Mouse (Mus musculus) central nervous system, embryonic 11.5 days (tissue): ENCODE results near the gene Gm9945. TPM values are rescaled to one million over a fixed set of nuclear protein-coding genes. Genes with fewer than 3 reads are reported as not detected.

Experiments
- polyA plus RNA-seq: library from polyadenylated mRNA; depleted of rRNA; stranded (reverse); fragments of >200 nt; gene quantifications from 2 replicates; pipeline ENCODE4 v1.2.3, GENCODE M21; 2012; rRNA removed

Gm9945 gene
- polyA plus RNA-seq, result not detected in 2 replicates

DNA sequence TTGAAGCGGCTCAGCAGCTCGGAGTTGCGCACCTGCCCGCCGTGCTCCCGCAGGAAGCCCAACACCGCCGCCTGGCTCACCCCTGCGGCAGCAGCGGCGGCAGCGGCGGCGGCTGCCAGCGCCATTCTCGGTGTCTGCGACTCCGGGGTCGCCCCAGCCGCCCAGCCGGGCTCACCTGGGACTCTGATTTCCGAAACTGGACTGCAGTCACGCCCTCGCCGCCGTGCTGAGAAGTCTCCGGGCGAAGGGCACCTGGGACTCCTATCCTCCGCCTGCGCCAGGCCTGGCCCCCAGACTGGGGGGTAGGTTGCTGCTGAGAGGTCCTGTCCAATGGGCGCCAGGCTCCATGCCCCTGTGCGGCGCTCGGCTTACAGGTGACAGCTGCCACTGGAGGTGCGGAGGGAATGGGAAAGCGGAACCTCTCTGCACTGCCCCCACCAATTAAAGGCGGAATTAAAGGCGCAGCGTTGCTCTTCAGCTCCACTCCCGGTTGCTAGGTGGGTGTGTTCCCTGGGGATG is at the start of gene Gm9945, which contains the start of gene Sowaha:
Gm9945 (plus strand) TSS at position 384 of the 519 bp plus-strand sequence.
Sowaha (minus strand) TSS at position 492 of the 519 bp plus-strand sequence.

GRCm38 (mm10) chr11:53430670-53431346 is 49.2 kb upstream of the Gm9945 start, which contains the start of the genes Uqcrq and Gdf9:
Gene Uqcrq (minus strand): TSS chr11:53430831.
Gene Gdf9 (plus strand): TSS chr11:53431023.

DNA sequence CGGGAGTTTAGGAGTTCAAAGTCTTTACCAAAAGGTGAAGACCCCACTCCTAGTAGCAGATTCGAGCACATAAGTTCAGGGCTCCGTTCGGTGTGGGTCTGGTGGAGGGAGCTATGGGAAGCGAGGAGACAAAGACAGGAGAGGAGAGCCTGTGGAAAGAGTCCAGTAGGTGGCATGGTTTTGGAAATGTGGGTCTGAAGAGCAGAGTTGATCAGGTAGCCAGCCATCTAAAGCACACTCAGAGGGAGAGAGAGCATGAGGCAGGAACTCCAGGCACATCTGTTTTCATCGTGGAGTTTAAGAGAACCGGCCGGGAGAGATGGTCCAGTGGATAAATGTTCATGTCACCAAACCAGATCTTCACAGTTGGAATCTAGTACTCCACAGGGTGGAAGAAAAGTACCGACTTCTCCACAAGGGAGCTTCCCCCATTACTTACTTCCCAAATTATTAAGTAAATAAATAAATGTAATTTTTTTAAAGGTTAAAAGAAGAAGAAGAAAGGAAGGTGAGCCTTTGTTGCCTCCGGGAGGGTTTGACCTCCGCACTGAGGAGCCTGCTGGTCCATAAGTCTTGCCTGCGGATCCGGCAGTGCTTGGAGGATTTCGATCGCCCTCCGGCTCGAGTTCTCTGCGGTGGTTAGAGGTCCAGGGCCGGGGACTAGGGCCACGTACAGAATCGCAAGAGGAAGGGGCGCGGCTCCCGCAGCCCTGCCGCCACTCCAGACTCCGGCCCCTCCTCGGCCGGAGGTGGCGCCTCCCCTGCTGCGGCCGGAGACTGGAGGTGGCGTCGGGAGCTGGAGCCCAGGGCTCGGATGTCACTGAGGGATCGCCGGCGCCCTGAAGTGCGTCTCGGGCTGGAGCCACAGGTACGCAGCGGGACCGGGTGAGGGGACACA is 23.2 kb upstream of the Gm9945 start, which contains the start of the genes Gm10447 and Shroom1:
Gm10447 (minus strand) TSS at position 637 of the 898 bp plus-strand sequence.
Shroom1 (plus strand) TSS at position 732 of the 898 bp plus-strand sequence.

DNA sequence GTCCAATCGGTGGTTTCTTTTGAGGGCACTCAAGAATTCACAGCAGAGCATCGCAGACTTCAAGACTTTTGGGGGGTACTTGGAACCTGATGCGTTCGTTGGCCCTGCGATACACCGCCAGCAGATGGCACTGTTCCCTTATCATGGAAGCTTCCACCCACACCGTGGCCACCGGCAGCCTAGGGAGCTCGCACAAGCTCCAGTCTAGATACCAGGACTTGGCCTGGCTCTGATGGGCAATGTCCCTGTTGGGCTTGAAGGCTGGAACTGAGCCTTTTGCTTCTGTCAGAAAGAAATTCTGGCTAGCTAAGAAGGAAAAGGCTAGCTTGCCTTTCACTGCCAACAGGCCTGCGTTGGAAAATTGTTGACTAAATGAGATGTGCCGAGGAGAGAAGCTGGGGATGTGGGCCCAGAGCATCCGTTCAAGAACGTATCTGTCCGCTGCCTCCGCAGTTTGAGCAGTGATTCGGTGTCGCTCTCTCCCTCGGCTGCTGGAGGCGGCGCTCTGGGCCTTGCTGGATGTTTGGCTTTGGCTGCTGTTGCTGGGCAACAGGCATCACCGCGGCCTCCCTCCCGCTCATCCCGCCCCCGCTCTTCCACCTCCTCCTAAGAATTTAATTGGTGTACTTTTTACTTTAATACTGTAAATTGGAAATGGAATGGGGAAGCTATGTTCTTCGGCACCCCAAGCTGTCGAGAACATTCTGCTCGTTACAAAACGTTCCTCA is 9.8 kb upstream of the Gm9945 start, which contains the start of gene Gm9837:
Gm9837 (minus strand) TSS at position 512 of the 728 bp plus-strand sequence.

DNA sequence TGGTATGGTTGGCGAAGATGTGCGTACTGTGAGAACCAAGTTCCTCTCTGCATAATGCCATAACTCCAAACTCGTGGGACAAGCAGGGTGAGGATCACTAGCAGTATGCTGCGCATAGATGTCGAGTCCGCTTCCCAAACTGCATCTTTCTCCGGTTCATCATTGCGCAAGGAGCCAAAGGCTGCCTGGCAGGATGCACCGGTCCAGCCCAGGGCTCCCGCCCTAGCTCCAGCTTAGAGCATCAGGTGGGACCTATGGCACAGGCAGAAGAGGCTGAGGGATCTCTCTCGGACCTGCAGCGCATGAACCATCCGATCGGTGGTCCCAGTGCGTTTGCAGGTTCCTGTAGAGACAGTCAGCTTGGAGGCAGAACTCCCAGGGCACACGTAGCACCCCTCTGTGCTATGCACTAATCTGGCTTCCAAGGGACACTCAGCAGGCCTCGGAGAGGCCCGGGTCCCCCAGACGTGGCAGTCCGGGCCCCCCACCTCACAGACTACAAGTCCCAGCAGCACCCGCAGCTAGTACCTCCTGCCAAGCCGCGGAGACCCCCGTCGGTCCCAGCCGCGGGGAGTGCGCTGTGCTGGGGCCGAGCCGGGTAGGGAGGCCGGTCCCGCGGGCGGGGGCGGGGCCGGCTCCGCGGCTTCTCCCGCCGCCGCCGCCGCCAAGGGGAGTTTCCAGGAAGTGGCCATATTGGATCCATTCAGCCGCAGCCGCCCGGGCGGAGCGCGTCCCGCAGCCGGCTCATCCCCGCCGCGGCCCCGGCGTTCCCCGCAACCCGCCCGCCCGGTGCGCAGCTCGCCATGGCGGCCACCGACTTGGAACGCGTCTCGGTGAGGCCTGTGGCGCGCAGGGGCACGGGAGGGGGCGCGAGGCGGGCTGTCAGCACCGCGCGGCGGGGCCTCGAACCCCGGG is 39.5 kb downstream of the Gm9945 start, which contains the start of gene Sept8:
Sept8 (plus strand) TSS at position 51 of the 915 bp plus-strand sequence.

Other genes starting within 250 kb of the Gm9945 start
- 121 and 173 TPM in 2 replicates for gene Hspa4, start 179.7 kb upstream of the Gm9945 start, polyA plus RNA-seq
- gene Zcchc10, start 155.5 kb upstream of the Gm9945 start, polyA plus RNA-seq, result 15.5 and 16.6 TPM in 2 replicates
- 33.8 and 49.5 TPM in 2 replicates for gene Aff4, start 129.3 kb upstream of the Gm9945 start, polyA plus RNA-seq
- 0.79 TPM in 1 of 2 replicates, not detected in the other for gene Leap2, start 57.0 kb upstream of the Gm9945 start, polyA plus RNA-seq
- 236 and 255 TPM in 2 replicates for gene Uqcrq, start 49.3 kb upstream of the Gm9945 start, polyA plus RNA-seq
- 0.95 and 1.2 TPM in 2 replicates for gene Gdf9, start 49.1 kb upstream of the Gm9945 start, polyA plus RNA-seq
- gene Gm10447, start 23.1 kb upstream of the Gm9945 start, polyA plus RNA-seq, result 0.07 and 0.21 TPM in 2 replicates
- 2.3 and 2.8 TPM in 2 replicates for gene Shroom1, start 23.0 kb upstream of the Gm9945 start, polyA plus RNA-seq
- gene Gm9837, start 9.7 kb upstream of the Gm9945 start, polyA plus RNA-seq, result not detected in 2 replicates
- gene Sowaha, start 108 bp downstream of the Gm9945 start, polyA plus RNA-seq, result 0.23 and 0.27 TPM in 2 replicates
- 28.8 and 40.5 TPM in 2 replicates for gene Sept8, start 39.1 kb downstream of the Gm9945 start, polyA plus RNA-seq
- gene Kif3a, start 87.2 kb downstream of the Gm9945 start, polyA plus RNA-seq, result 50.8 and 69.4 TPM in 2 replicates
- 0.11 TPM in 1 of 2 replicates, not detected in the other for gene Il4, start 138.5 kb downstream of the Gm9945 start, polyA plus RNA-seq
- gene Il13, start 154.5 kb downstream of the Gm9945 start, polyA plus RNA-seq, result not detected in 2 replicates
- gene Rad50, start 227.2 kb downstream of the Gm9945 start, polyA plus RNA-seq, result 11.8 and 12.4 TPM in 2 replicates
- 0.09 TPM in 1 of 2 replicates, not detected in the other for gene Il5, start 240.6 kb downstream of the Gm9945 start, polyA plus RNA-seq